ENCODE assay signal across 11 mouse cellular contexts in genomic region chr14:77174491-77174890, GRCm38 (mm10). TPM values are rescaled to one million over a fixed set of nuclear protein-coding genes. Genes with fewer than 3 reads are reported as not detected.
A peak's percentile ranks its signal among the peaks of the same experiment; 100 is the strongest.
DNase-seq lines count a peak whose midpoint lies in the region; ATAC-seq and TF ChIP-seq lines count a peak whose summit lies in the region.
"Had no signal": no experiment of that assay in that cellular context is flagged by ENCODE, and none has a peak within 500 bp of the region (broad histone marks: within the 10 kb centered on the region; RNA-seq: fewer than 3 reads in every experiment).

No protein-coding gene starts in this region.

- 0 out of 2 replicates have a peak, but pooled peaks cover 10% of the 10 kb centered on the region for H3K4me1 ChIP-seq in heart, embryonic 15.5 days (replicated peaks)
- H3K4me1 ChIP-seq in hindbrain, embryonic 15.5 days (replicated peaks): peaks cover 25% of the 10 kb centered on the region

- no peaks in the 10 kb centered on the region for H3K27me3 ChIP-seq in heart, embryonic 15.5 days
- no peaks in the 10 kb centered on the region for H3K27me3 ChIP-seq in hindbrain, embryonic 15.5 days

- intact Hi-C loops in heart, postnatal 14 days (cut with DNase I): no loop called here

- H3K27ac ChIP-seq in heart, embryonic 15.5 days: 0 out of 2 replicates have a peak overlapping the region, but pooled peaks have one; percentile 4
- H3K27ac ChIP-seq in hindbrain, embryonic 15.5 days (replicated peaks): 0 out of 2 replicates have a peak overlapping the region, but pooled peaks have one; percentile 17

- TF ChIP-seq POLR2A in brain, embryonic 14.5 days (IDR thresholded peaks at IDR 0.05; ENCODE audit: borderline replicate concordance, extremely low read depth, insufficient read depth, insufficient read length, poor library complexity, severe bottlenecking): no peak

- no peak for DNase-seq in heart, postnatal 14 days
- DNase-seq in brain, embryonic 14.5 days (ENCODE audit: low read depth): peak; percentile 84
- peak; percentile 65 to 67 for DNase-seq in cerebellum, postnatal 36 days
- no peak for DNase-seq in Muller cell, postnatal 12 days (ENCODE audit: inconsistent ontology term)
- no peak for DNase-seq in thymus, postnatal 4 days
- DNase-seq: kidney, postnatal 10 days; right cerebral cortex, postnatal 14 days; thymus, postnatal 25 days had no signal

- H3K4me2 ChIP-seq in heart, embryonic 15.5 days: peak overlapping the region; percentile 17; the same call in 1 of the 2 replicates
- H3K4me2 ChIP-seq in hindbrain, embryonic 15.5 days: no peak overlapping the region

- TF ChIP-seq CTCF in brain, embryonic 14.5 days (IDR thresholded peaks at IDR 0.05; ENCODE audit: borderline replicate concordance, extremely low read depth, insufficient read depth, insufficient read length): no peak

- no peak; the same call in 1 of the 2 replicates for ATAC-seq in heart, embryonic 15.5 days (replicated peaks; ENCODE audit: insufficient number of reproducible peaks, insufficient read depth, low FRiP score, low read depth)
- peak; percentile 84 for ATAC-seq in hindbrain, embryonic 15.5 days (ENCODE audit: low FRiP score, low read depth)
- ATAC-seq in megakaryocyte progenitor cell, adult 5-6 weeks (replicated peaks; ENCODE audit: poor library complexity): no peak

- H3K36me3 ChIP-seq in heart, embryonic 15.5 days: no peaks in the 10 kb centered on the region
- H3K36me3 ChIP-seq in hindbrain, embryonic 15.5 days: no peaks in the 10 kb centered on the region

- no peak overlapping the region for H3K9ac ChIP-seq in heart, embryonic 15.5 days
- H3K9ac ChIP-seq in hindbrain, embryonic 15.5 days: no peak overlapping the region

- H3K4me3 ChIP-seq in heart, embryonic 15.5 days: no peak overlapping the region
- H3K4me3 ChIP-seq in hindbrain, embryonic 15.5 days: no peak overlapping the region

- no peaks in the 10 kb centered on the region for H3K9me3 ChIP-seq in heart, embryonic 15.5 days (replicated peaks)
- H3K9me3 ChIP-seq in hindbrain, embryonic 15.5 days: no peaks in the 10 kb centered on the region

- 51% methylated on average over 15 of the region's 15 CpGs for WGBS in heart, embryonic 15.5 days
- 35% methylated on average over 15 of the region's 15 CpGs for WGBS in hindbrain, embryonic 15.5 days

RNA-seq across cellular contexts. Expression of gene Enox1, which starts 17.9 kb away (rescaled TPM):
- 1.7 and 2.6 TPM in 2 replicates for polyA plus RNA-seq in heart, embryonic 15.5 days (2015; fragmentation: Nextera tagmentation; extraction: Ambion mirVana)
- total RNA-seq in heart, postnatal 14 days (2021): 1 to 10 TPM in 1 of 2 experiments, under 1 TPM in 1; 0.98 to 1.5 TPM
- polyA plus RNA-seq in brain, embryonic 14.5 days (2012; rRNA removed): 34.3 and 34.9 TPM in 2 replicates
- polyA plus RNA-seq in hindbrain, embryonic 15.5 days (2015; fragmentation: Nextera tagmentation; extraction: Ambion mirVana): 37.2 and 43.5 TPM in 2 replicates
- not detected in 2 replicates for total RNA-seq in megakaryocyte progenitor cell, adult 5-6 weeks (2015)
- total RNA-seq in megakaryocyte progenitor cell, adult 5-6 weeks (2017): 0.17 TPM in 1 of 2 replicates, not detected in the other

Comparison
In these comparisons a context has a peak if more than half of its experiments do, and no peak if none do; other contexts are left out.
1. DNase-seq: peak in brain, embryonic 14.5 days (single experiment) and cerebellum, postnatal 36 days (2 of 2); none in heart, postnatal 14 days (0 of 2), Muller cell, postnatal 12 days (single experiment) and thymus, postnatal 4 days (single experiment).